Mouse (Mus musculus) hindbrain, embryonic 11.5 days (tissue): ENCODE measurements around the gene Fam71e2. TPM values are rescaled to one million over a fixed set of nuclear protein-coding genes. Genes with fewer than 3 reads are reported as not detected.

ENCODE experiments used
- ATAC-seq: fragments of 200-750 bp; cut with Nextera tagmentation; 2 replicates; pipeline ENCODE4 v1.8.0; 2017; ENCODE audit warnings: mild to moderate bottlenecking, moderate TSS enrichment, moderate library complexity; ENCODE audit not compliant: low FRiP score
- DNase-seq: peaks from one replicate; pipeline ENCODE4 v3.0.0-alpha.2; 2015; ENCODE audit warnings: low spot score
- H3K27ac ChIP-seq: fragments of 300-500 bp; sonication (generic); 2 replicates; pipeline ENCODE4 v1.5.1; 2014; ENCODE audit warnings: mild to moderate bottlenecking, low read depth, low read length
- H3K27me3 ChIP-seq: fragments of 300-500 bp; sonication (generic); 2 replicates; pipeline ENCODE4 v1.6.1; 2014; ENCODE audit warnings: mild to moderate bottlenecking, low read length, moderate library complexity, mixed read lengths; ENCODE audit not compliant: control insufficient read depth, insufficient read depth
- H3K36me3 ChIP-seq: fragments of 300-500 bp; sonication (generic); 2 replicates; pipeline ENCODE4 v1.6.1; 2014; ENCODE audit warnings: mild to moderate bottlenecking, low read length, moderate library complexity, mixed read lengths; ENCODE audit not compliant: control insufficient read depth, insufficient read depth
- H3K4me1 ChIP-seq: fragments of 300-500 bp; sonication (generic); replicated peaks from 2 replicates; pipeline ENCODE4 v1.6.1; 2014; ENCODE audit warnings: low read length, mixed read lengths; ENCODE audit not compliant: control insufficient read depth, insufficient read depth
- H3K4me2 ChIP-seq: fragments of 300-500 bp; sonication (generic); replicated peaks from 2 replicates; pipeline ENCODE4 v1.6.1; 2014; ENCODE audit warnings: mild to moderate bottlenecking, low read depth, low read length
- H3K4me3 ChIP-seq: fragments of 300-500 bp; sonication (generic); 2 replicates; pipeline ENCODE4 v1.5.1; 2014; ENCODE audit warnings: low read depth, low read length
- H3K9ac ChIP-seq: fragments of 300-500 bp; sonication (generic); 2 replicates; pipeline ENCODE4 v1.6.1; 2014; ENCODE audit warnings: low read depth, low read length
- H3K9me3 ChIP-seq: fragments of 300-500 bp; sonication (generic); 2 replicates; pipeline ENCODE4 v1.6.1; 2016; ENCODE audit warnings: low read length; ENCODE audit not compliant: control insufficient read depth
- WGBS: fragments of 180-500 bp; shearing (Covaris S2); extraction: QIAGEN DNeasy Blood & Tissue Kit; methylation state at CpG from one replicate; pipeline ENCODE4 v1.1.7; 2014; 5-methylcytosine and 5-hydroxymethylcytosine counted together
- polyA plus RNA-seq: library from polyadenylated mRNA; unstranded; fragments of >200 nt; fragmentation: Nextera tagmentation; extraction: Ambion mirVana; gene quantifications from 2 replicates; pipeline ENCODE4 v1.2.1, GENCODE M21; 2014

Fam71e2 gene
- polyA plus RNA-seq, 1 experiment from 2014 or later = not detected

- 52% methylated on average over 1 of the region's 1 CpGs for WGBS
- H3K9ac ChIP-seq = no peak overlapping the region
- H3K27me3 ChIP-seq = no peaks in the 10 kb centered on the region
- H3K36me3 ChIP-seq = no peaks in the 10 kb centered on the region
- no peaks in the 10 kb centered on the region for H3K4me1 ChIP-seq
- no peak overlapping the region for H3K4me2 ChIP-seq
- H3K27ac ChIP-seq = no peak overlapping the region
- no peak overlapping the region for H3K4me3 ChIP-seq
- DNase-seq (no peak), ATAC-seq (no peak)
- no peaks in the 10 kb centered on the region for H3K9me3 ChIP-seq
Measured at GRCm38 (mm10) chr7:4759670-4760069, 11.4 kb downstream of the Fam71e2 start.

DNA sequence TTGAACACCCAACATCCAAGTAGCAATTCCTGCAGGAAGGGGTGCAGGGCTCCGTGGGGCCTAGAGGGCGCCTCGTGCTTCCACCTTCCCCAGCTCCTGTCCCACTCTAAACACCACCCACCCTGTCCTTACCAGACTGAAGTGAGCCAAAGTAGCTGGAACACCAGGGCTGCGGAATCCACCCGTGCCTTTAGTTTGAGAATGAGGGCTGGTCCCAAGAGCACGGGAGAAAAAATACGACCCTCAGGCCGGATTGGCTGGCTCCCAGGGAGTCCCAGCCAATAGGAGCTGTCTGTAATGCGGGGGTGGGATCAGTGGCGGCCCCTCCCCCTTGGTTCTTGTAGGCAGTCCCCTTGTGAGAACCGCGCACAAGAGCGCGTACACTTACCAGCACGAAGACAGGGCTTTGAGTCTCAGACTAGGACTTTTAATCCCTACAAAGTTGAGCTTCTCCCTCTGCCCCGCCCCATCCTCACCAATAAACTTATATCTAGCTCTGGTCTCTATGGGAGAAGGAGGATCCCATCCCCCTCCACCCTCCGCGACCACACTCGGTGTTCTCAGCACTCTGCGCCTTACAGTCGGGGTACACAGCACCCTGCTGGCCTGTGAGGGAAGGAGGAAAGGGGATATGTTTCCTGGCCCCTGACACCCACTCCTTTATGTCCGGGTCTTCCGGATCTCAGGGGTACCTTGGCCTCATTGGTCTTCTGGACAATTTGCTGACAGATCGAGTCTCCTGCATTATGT, 18.1 kb downstream of the Fam71e2 start, which contains the start of gene Cox6b2:
Cox6b2 (minus strand) TSS at position 274 of the 750 bp plus-strand sequence.
- peak; percentile 97 for ATAC-seq
- peak within 1 kb of the TSS; percentile 24 for H3K4me3 ChIP-seq
- 3% methylated on average over 24 of the region's 24 CpGs for WGBS

DNA sequence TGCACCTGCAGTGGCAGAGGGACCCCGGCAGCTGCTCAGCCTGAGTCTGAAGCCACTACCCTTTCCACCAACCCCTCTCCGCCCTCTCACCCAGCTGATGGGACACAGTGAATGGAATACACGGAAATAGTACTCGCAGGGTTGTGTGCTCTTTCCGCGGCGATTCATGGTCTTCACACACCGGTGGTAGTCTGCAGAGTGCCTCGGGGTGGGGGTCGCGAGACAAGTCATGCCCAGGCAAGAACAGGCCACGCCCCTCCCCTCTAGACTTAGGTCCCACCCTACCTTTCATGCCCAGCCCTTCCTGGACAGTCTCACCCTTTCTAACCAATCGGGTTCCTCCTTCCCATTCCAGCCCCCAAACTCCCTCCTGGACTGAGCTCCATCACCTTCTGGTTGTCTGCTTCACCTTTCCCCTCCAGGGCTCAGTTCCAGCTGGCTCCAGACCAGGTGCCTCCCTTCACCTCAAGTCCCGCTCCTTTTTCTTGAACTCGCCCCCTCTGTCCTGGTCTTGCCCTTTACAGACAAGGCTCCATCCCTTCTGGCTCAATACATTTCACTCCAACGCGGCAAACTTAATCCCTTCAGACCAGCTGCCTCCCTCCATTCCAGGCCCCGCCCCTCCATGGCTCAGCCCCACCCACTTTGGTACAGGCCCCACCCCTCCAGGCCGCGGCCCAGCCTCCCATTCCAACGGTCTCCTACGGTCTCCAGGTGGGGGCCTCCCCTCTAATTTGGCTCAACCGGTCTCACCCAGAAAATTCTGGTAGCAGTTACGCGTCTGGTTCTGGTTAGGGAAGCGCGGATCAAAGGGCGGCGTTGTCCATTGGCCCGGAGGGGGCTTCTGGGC, 18.9 kb downstream of the Fam71e2 start:
- Histone ChIP-seq H3K4me2 (peak overlapping the region; percentile 29), H3K27me3 (no peaks in the 10 kb centered on the region), H3K36me3 (no peaks in the 10 kb centered on the region), H3K4me1 (0 out of 2 replicates have a peak, but pooled peaks cover 5% of the 10 kb centered on the region), H3K9me3 (no peaks in the 10 kb centered on the region), H3K27ac (no peak overlapping the region), H3K4me3 (peak overlapping the region; percentile 24), H3K9ac (peak overlapping the region; percentile 5; the same call in 1 of the 2 replicates)
- ATAC-seq (peak; percentile 78), DNase-seq (peak; percentile 65)
- WGBS = 4% methylated on average over 30 of the region's 30 CpGs

More for the DNA sequence above, 18.1 kb downstream of the Fam71e2 start, which contains the start of gene Cox6b2:
- peak; percentile 88 for DNase-seq
- Histone ChIP-seq H3K4me1 (0 out of 2 replicates have a peak, but pooled peaks cover 5% of the 10 kb centered on the region), H3K36me3 (no peaks in the 10 kb centered on the region), H3K9ac (peak within 1 kb of the TSS; percentile 5; the same call in 1 of the 2 replicates), H3K4me2 (peak within 1 kb of the TSS; percentile 29), H3K27me3 (no peaks in the 10 kb centered on the region), H3K27ac (no peak within 1 kb of the TSS), H3K9me3 (no peaks in the 10 kb centered on the region)

DNA sequence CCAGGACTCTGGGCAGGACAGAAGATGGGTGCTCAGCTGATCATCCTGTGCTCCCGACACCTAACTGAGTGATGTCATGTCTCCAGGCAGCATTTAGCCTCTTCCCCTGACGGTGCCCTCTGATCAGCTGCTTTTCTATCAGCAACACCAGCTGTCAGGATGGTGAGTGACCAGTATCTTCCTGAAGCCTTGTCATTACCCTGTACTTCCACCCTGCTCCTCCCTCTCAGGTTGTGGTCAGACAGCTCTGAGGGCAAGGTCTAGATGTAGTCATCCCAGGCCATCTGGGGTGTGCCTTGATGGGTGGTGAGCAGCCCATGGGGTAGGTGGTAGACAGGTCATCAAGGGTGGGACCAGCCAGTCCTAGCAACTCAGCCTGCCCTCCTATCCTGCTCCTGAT, 21.9 kb downstream of the Fam71e2 start:
- no peak for ATAC-seq
- Histone ChIP-seq H3K4me2 (no peak overlapping the region), H3K4me1 (0 out of 2 replicates have a peak, but pooled peaks cover 5% of the 10 kb centered on the region), H3K36me3 (peaks cover 3% of the 10 kb centered on the region; the same call in 1 of the 2 replicates), H3K27me3 (no peaks in the 10 kb centered on the region), H3K27ac (no peak overlapping the region), H3K9ac (no peak overlapping the region), H3K4me3 (no peak overlapping the region), H3K9me3 (no peaks in the 10 kb centered on the region)
- no peak for DNase-seq
- WGBS = 82% methylated on average over 2 of the region's 2 CpGs

- ATAC-seq = no peak
- no peak for DNase-seq
- Histone ChIP-seq H3K9ac (no peak overlapping the region), H3K27ac (no peak overlapping the region), H3K36me3 (peaks cover 3% of the 10 kb centered on the region; the same call in 1 of the 2 replicates), H3K4me3 (no peak overlapping the region), H3K9me3 (no peaks in the 10 kb centered on the region), H3K27me3 (no peaks in the 10 kb centered on the region), H3K4me1 (0 out of 2 replicates have a peak, but pooled peaks cover 5% of the 10 kb centered on the region), H3K4me2 (no peak overlapping the region)
- WGBS = 82% methylated on average over 4 of the region's 4 CpGs
Measured at GRCm38 (mm10) chr7:4748321-4748720, 22.8 kb downstream of the Fam71e2 start.

DNA sequence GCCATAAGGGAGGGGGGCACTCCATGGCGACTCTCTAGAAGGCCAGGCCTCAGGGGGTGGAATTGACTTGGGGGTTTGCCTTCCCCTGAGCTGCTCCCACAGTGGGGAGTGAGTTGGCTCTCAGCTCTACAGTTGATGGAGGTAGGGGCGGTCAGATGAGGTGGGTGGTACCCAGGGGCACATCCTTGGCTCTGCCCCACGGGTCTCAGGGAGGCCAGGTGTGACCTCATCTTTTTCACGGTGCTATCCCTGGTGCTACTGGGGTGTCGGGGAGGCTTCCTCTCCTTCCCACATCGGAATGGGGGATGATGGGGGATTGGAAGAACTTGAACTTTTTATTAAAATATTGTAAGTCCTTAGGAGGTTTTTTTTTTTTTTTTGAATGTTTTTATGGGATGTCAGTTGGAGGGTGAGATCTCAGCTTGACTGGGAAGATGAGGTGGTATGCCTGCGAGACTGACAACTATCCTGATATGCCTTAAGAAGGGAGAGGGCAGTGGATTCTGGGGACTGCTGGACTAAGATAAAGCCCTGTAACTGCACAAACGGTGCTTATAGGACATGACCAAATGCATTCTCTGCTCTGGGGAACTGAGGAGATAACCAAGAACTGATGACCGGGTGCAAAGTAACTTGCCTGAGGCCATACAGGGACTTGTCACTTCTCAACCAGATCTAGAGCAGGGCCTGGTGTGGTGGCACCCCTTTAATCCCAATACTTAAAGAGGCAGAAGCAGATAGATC, 23.8 kb downstream of the Fam71e2 start:
- Histone ChIP-seq H3K4me2 (no peak overlapping the region), H3K27ac (no peak overlapping the region), H3K9me3 (no peaks in the 10 kb centered on the region), H3K36me3 (peaks cover 3% of the 10 kb centered on the region; the same call in 1 of the 2 replicates), H3K4me3 (no peak overlapping the region), H3K4me1 (0 out of 2 replicates have a peak, but pooled peaks cover 5% of the 10 kb centered on the region), H3K9ac (no peak overlapping the region), H3K27me3 (no peaks in the 10 kb centered on the region)
- WGBS = 67% methylated on average over 9 of the region's 9 CpGs
- no peak for DNase-seq
- no peak for ATAC-seq

GRCm38 (mm10) chr7:4746326-4746980, 24.6 kb downstream of the Fam71e2 start:
- ATAC-seq (no peak), DNase-seq (no peak)
- Histone ChIP-seq H3K4me2 (no peak overlapping the region), H3K36me3 (peaks cover 3% of the 10 kb centered on the region; the same call in 1 of the 2 replicates), H3K9ac (no peak overlapping the region), H3K27ac (no peak overlapping the region), H3K4me1 (peaks cover 6% of the 10 kb centered on the region; the same call in 1 of the 2 replicates), H3K27me3 (no peaks in the 10 kb centered on the region), H3K9me3 (no peaks in the 10 kb centered on the region), H3K4me3 (no peak overlapping the region)
- 85% methylated on average over 22 of the region's 22 CpGs for WGBS

GRCm38 (mm10) chr7:4744886-4745285, 26.2 kb downstream of the Fam71e2 start:
- Histone ChIP-seq H3K4me3 (no peak overlapping the region), H3K9ac (no peak overlapping the region), H3K9me3 (no peaks in the 10 kb centered on the region), H3K27ac (no peak overlapping the region), H3K27me3 (no peaks in the 10 kb centered on the region), H3K4me1 (peaks cover 12% of the 10 kb centered on the region), H3K36me3 (peaks cover 3% of the 10 kb centered on the region; the same call in 1 of the 2 replicates), H3K4me2 (no peak overlapping the region)
- ATAC-seq (no peak), DNase-seq (no peak)
- WGBS = 95% methylated on average over 5 of the region's 6 CpGs
